Mouse (Mus musculus) embryo, embryonic 9.5 days (tissue): Measurements from ENCODE around the gene Dock9.

Experiments
- DNase-seq: peaks from one replicate; pipeline ENCODE4 v3.0.0-alpha.2; 2017; ENCODE audit errors: extremely low spot score

The Dock9 gene

GRCm38 (mm10) chr14:121508929-121509328 lies 288.7 kb downstream of the Dock9 start:
- DNase-seq, result no peak

- DNase-seq, result no peak
These were observed 291.3 kb downstream of the Dock9 start for GRCm38 (mm10) chr14:121506336-121506735.

- DNase-seq, result no peak
These were observed 292.2 kb downstream of the Dock9 start for GRCm38 (mm10) chr14:121505485-121505860.

GRCm38 (mm10) chr14:121504781-121505484 lies 292.7 kb downstream of the Dock9 start, which contains the start of gene Slc15a1:
Gene Slc15a1, minus strand, starts transcription at chr14:121505252.
- peak; percentile 16 for DNase-seq

GRCm38 (mm10) chr14:121500577-121500976 lies 297.1 kb downstream of the Dock9 start:
- no peak for DNase-seq

- DNase-seq, result no peak
These were observed 297.9 kb downstream of the Dock9 start for GRCm38 (mm10) chr14:121499769-121500168.

- no peak for DNase-seq
These were observed 299.8 kb downstream of the Dock9 start for GRCm38 (mm10) chr14:121497800-121498199.

- DNase-seq, result no peak
These were observed 301.9 kb downstream of the Dock9 start for GRCm38 (mm10) chr14:121495741-121496140.

- DNase-seq, result no peak
These were observed 302.5 kb downstream of the Dock9 start for GRCm38 (mm10) chr14:121495120-121495519.

GRCm38 (mm10) chr14:121494238-121494637 lies 303.4 kb downstream of the Dock9 start:
- DNase-seq, result no peak

GRCm38 (mm10) chr14:121493712-121494111 lies 303.9 kb downstream of the Dock9 start:
- DNase-seq, result no peak

GRCm38 (mm10) chr14:121492328-121492727 lies 305.3 kb downstream of the Dock9 start:
- no peak for DNase-seq
